Mouse (Mus musculus) ES-Bruce4 (cell line): ENCODE measurements around the gene Hydin.

Source experiments
- CTCF ChIP-seq: IDR thresholded peaks from one replicate; pipeline ENCODE4 v1.8.1; 2011; ENCODE audit warnings: low read depth, low read length
- POLR2A ChIP-seq: IDR thresholded peaks from one replicate; pipeline ENCODE4 v1.8.1; 2011; ENCODE audit warnings: low read length; ENCODE audit not compliant: insufficient read depth

DNA sequence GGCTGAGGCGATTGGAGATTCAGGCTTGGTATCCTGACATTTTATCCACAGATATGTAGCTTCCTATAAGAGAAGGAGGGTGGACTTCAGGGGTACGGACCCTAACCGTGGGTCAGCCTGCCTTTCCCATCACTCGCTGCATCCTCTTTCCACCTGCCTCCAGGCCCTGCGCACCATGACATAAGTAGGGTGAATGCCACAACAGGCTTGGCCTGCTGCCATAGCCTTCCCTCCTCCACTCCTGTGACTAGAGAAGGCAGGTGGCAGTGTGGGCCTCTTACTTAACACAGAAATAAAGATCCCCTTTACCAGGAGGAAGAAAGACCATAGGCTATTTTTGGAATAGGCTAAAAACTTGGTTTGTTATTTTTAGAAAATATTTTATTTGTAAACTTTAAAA, 375.6 kb downstream of the Hydin start:
- TF ChIP-seq CTCF (no peak), POLR2A (no peak)
